Mouse (Mus musculus): ENCODE data around the gene Gm28047. TPM values are rescaled to one million over a fixed set of nuclear protein-coding genes. Genes with fewer than 3 reads are reported as not detected.

Gm28047 gene
- polyA plus RNA-seq, 1 experiment from 2014 or later, result not detected

GRCm38 (mm10) chr15:102519211-102520141, 105.4 kb downstream of the Gm28047 start:
- Histone ChIP-seq H3K27ac (replicated peaks in 1 of 2; ENCODE audit: control insufficient read depth in 1 of 2, insufficient read depth in 1 of 2, low read depth in 2 of 2, low read length in 2 of 2) (peak overlapping the region; percentile 98 to 100), H3K27me3 (ENCODE audit: control insufficient read depth, insufficient read depth, low read length) (no peaks in the 10 kb centered on the region), H3K9ac (ENCODE audit: low read length) (peak overlapping the region; percentile 83), H3K4me3 (ENCODE audit: control insufficient read depth in 1 of 2, insufficient read depth in 1 of 2, low read depth in 1 of 2, low read length in 2 of 2) (peak overlapping the region; percentile 57 to 88), H3K36me3 (ENCODE audit: control insufficient read depth, insufficient read depth, low read length) (peaks cover 40% of the 10 kb centered on the region), H3K4me2 (ENCODE audit: low read length) (peak overlapping the region; percentile 98), H3K4me1 (ENCODE audit: control insufficient read depth in 2 of 2, insufficient read depth in 2 of 2, low read length in 2 of 2) (peaks cover 12 to 30% of the 10 kb centered on the region in 2 experiments), H3K9me3 (ENCODE audit: control insufficient read depth, low read length) (no peaks in the 10 kb centered on the region)
- no peak for ATAC-seq (ENCODE audit: insufficient number of reproducible peaks, insufficient read depth, low FRiP score, low read depth)
- 54% methylated on average over 16 of the region's 17 CpGs for WGBS

GRCm38 (mm10) chr15:102518859-102519201, 106.0 kb downstream of the Gm28047 start:
- 19% methylated on average over 9 of the region's 9 CpGs for WGBS

GRCm38 (mm10) chr15:102517976-102518858, 106.7 kb downstream of the Gm28047 start, which contains the start of gene Tarbp2:
Gene Tarbp2 (plus strand): TSS chr15:102518192.
- no peaks in the 10 kb centered on the region for H3K27me3 ChIP-seq (ENCODE audit: control insufficient read depth, insufficient read depth, low read length)
- peak within 1 kb of the TSS; percentile 83 for H3K9ac ChIP-seq (ENCODE audit: low read length)
- H3K9me3 ChIP-seq (ENCODE audit: control insufficient read depth, low read length), result no peaks in the 10 kb centered on the region
- ATAC-seq (ENCODE audit: insufficient number of reproducible peaks, insufficient read depth, low FRiP score, low read depth), result peak; percentile 90
- peak within 1 kb of the TSS; percentile 98 for H3K4me2 ChIP-seq (ENCODE audit: low read length)
- H3K4me1 ChIP-seq (ENCODE audit: control insufficient read depth in 2 of 2, insufficient read depth in 2 of 2, low read length in 2 of 2), result peaks cover 12 to 30% of the 10 kb centered on the region in 2 experiments
- peak within 1 kb of the TSS; percentile 98 to 100 for H3K27ac ChIP-seq (replicated peaks in 1 of 2; ENCODE audit: control insufficient read depth in 1 of 2, insufficient read depth in 1 of 2, low read depth in 2 of 2, low read length in 2 of 2)
- peaks cover 30% of the 10 kb centered on the region for H3K36me3 ChIP-seq (ENCODE audit: control insufficient read depth, insufficient read depth, low read length)
- H3K4me3 ChIP-seq (ENCODE audit: control insufficient read depth in 1 of 2, insufficient read depth in 1 of 2, low read depth in 1 of 2, low read length in 2 of 2), result peak within 1 kb of the TSS; percentile 57 to 88
- WGBS, result under 1% methylated on average over 60 of the region's 60 CpGs

More at GRCm38 (mm10) chr15:102518859-102519201, 106.0 kb downstream of the Gm28047 start:
- H3K4me1 ChIP-seq (ENCODE audit: control insufficient read depth in 2 of 2, insufficient read depth in 2 of 2, low read length in 2 of 2), result peaks cover 12 to 30% of the 10 kb centered on the region in 2 experiments
- peak overlapping the region; percentile 57 to 88 for H3K4me3 ChIP-seq (ENCODE audit: control insufficient read depth in 1 of 2, insufficient read depth in 1 of 2, low read depth in 1 of 2, low read length in 2 of 2)
- ATAC-seq (ENCODE audit: insufficient number of reproducible peaks, insufficient read depth, low FRiP score, low read depth), result no peak
- H3K27me3 ChIP-seq (ENCODE audit: control insufficient read depth, insufficient read depth, low read length), result no peaks in the 10 kb centered on the region
- no peaks in the 10 kb centered on the region for H3K9me3 ChIP-seq (ENCODE audit: control insufficient read depth, low read length)
- peak overlapping the region; percentile 98 to 100 for H3K27ac ChIP-seq (replicated peaks in 1 of 2; ENCODE audit: control insufficient read depth in 1 of 2, insufficient read depth in 1 of 2, low read depth in 2 of 2, low read length in 2 of 2)
- peak overlapping the region; percentile 98 for H3K4me2 ChIP-seq (ENCODE audit: low read length)
- peak overlapping the region; percentile 83 for H3K9ac ChIP-seq (ENCODE audit: low read length)
- H3K36me3 ChIP-seq (ENCODE audit: control insufficient read depth, insufficient read depth, low read length), result peaks cover 34% of the 10 kb centered on the region

GRCm38 (mm10) chr15:102517631-102517975, 107.3 kb downstream of the Gm28047 start:
- ATAC-seq (ENCODE audit: insufficient number of reproducible peaks, insufficient read depth, low FRiP score, low read depth), result no peak; the same call in 1 of the 2 replicates
- peaks cover 12 to 30% of the 10 kb centered on the region in 2 experiments for H3K4me1 ChIP-seq (ENCODE audit: control insufficient read depth in 2 of 2, insufficient read depth in 2 of 2, low read length in 2 of 2)
- peak overlapping the region; percentile 98 for H3K4me2 ChIP-seq (ENCODE audit: low read length)
- H3K27me3 ChIP-seq (ENCODE audit: control insufficient read depth, insufficient read depth, low read length), result no peaks in the 10 kb centered on the region
- peak overlapping the region; percentile 90 to 98 for H3K27ac ChIP-seq (replicated peaks in 1 of 2; ENCODE audit: control insufficient read depth in 1 of 2, insufficient read depth in 1 of 2, low read depth in 2 of 2, low read length in 2 of 2)
- peaks cover 26% of the 10 kb centered on the region for H3K36me3 ChIP-seq (ENCODE audit: control insufficient read depth, insufficient read depth, low read length)
- H3K9me3 ChIP-seq (ENCODE audit: control insufficient read depth, low read length), result no peaks in the 10 kb centered on the region
- peak overlapping the region; percentile 50 to 57 for H3K4me3 ChIP-seq (ENCODE audit: control insufficient read depth in 1 of 2, insufficient read depth in 1 of 2, low read depth in 1 of 2, low read length in 2 of 2)
- peak overlapping the region; percentile 80 for H3K9ac ChIP-seq (ENCODE audit: low read length)
- under 1% methylated on average over 10 of the region's 10 CpGs for WGBS

GRCm38 (mm10) chr15:102516728-102517404, 108.0 kb downstream of the Gm28047 start, which contains the start of gene Map3k12:
Gene Map3k12 (minus strand): TSS chr15:102517064.
- Histone ChIP-seq H3K27ac (replicated peaks in 1 of 2; ENCODE audit: control insufficient read depth in 1 of 2, insufficient read depth in 1 of 2, low read depth in 2 of 2, low read length in 2 of 2) (peak within 1 kb of the TSS; percentile 90 to 98), H3K9ac (ENCODE audit: low read length) (peak within 1 kb of the TSS; percentile 80), H3K4me3 (ENCODE audit: control insufficient read depth in 1 of 2, insufficient read depth in 1 of 2, low read depth in 1 of 2, low read length in 2 of 2) (peak within 1 kb of the TSS; percentile 50 to 57), H3K27me3 (ENCODE audit: control insufficient read depth, insufficient read depth, low read length) (no peaks in the 10 kb centered on the region), H3K4me1 (ENCODE audit: control insufficient read depth in 2 of 2, insufficient read depth in 2 of 2, low read length in 2 of 2) (peaks cover 12 to 30% of the 10 kb centered on the region in 2 experiments), H3K9me3 (ENCODE audit: control insufficient read depth, low read length) (no peaks in the 10 kb centered on the region), H3K4me2 (ENCODE audit: low read length) (peak within 1 kb of the TSS; percentile 98), H3K36me3 (ENCODE audit: control insufficient read depth, insufficient read depth, low read length) (peaks cover 19% of the 10 kb centered on the region)
- WGBS, result 1% methylated on average over 43 of the region's 43 CpGs
- no peak for ATAC-seq (ENCODE audit: insufficient number of reproducible peaks, insufficient read depth, low FRiP score, low read depth)

GRCm38 (mm10) chr15:102516293-102516692, 108.6 kb downstream of the Gm28047 start:
- no peaks in the 10 kb centered on the region for H3K9me3 ChIP-seq (ENCODE audit: control insufficient read depth, low read length)
- H3K36me3 ChIP-seq (ENCODE audit: control insufficient read depth, insufficient read depth, low read length), result peaks cover 13% of the 10 kb centered on the region
- no peaks in the 10 kb centered on the region for H3K27me3 ChIP-seq (ENCODE audit: control insufficient read depth, insufficient read depth, low read length)
- peak overlapping the region; percentile 98 for H3K4me2 ChIP-seq (ENCODE audit: low read length)
- ATAC-seq (ENCODE audit: insufficient number of reproducible peaks, insufficient read depth, low FRiP score, low read depth), result no peak
- H3K9ac ChIP-seq (ENCODE audit: low read length), result peak overlapping the region; percentile 80
- peak overlapping the region; percentile 50 to 57 for H3K4me3 ChIP-seq (ENCODE audit: control insufficient read depth in 1 of 2, insufficient read depth in 1 of 2, low read depth in 1 of 2, low read length in 2 of 2)
- H3K4me1 ChIP-seq (ENCODE audit: control insufficient read depth in 2 of 2, insufficient read depth in 2 of 2, low read length in 2 of 2), result peaks cover 14 to 36% of the 10 kb centered on the region in 2 experiments
- WGBS, result 3% methylated on average over 12 of the region's 12 CpGs
- H3K27ac ChIP-seq (replicated peaks in 1 of 2; ENCODE audit: control insufficient read depth in 1 of 2, insufficient read depth in 1 of 2, low read depth in 2 of 2, low read length in 2 of 2), result peak overlapping the region in 1 of 2 experiments; percentile 98; a peak in 2 of 4 replicates

Data from heart, embryonic 14.5 days (tissue).